Mouse (Mus musculus): ENCODE measurements around the gene Atat1.

The Atat1 gene

DNA sequence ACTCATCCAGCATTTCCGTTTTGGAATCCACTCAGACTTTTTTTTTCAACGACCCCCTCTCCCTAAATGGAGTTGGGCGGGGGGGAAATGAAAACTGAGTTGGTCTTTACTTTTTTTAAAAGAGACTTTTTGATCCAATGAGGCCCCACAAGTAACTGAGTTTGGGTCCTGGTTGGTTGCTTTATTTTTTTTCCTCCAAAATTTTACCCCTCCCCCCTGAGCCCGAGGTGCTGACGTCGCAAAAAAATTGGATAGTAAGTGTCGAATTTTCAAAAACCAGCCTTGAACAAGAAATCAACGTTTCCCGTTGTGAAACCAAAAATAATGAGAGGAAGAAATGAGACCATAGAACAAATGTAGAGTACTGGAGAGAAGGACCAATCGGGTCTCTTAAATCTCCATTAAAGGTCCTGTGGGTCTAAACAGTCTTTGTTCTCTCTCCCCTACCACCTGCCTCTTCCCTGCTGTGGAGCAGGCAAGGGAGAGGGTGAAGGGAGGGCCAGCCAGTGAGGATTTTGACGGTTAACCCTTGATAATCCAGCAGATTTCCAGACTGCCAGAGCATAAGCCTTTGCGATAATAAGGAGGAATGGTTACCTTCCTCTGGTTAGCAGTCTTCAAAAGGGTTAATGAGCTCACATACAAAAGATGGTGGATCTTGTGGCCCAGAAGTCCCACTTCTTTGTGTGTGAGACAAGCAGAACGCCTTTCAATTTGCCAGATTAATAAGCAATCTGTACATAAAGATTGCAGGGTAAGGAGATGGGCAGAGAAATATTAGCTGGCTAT is 7.8 kb upstream of the Atat1 start:
- DNase-seq, result peak; percentile 34 to 45

DNA sequence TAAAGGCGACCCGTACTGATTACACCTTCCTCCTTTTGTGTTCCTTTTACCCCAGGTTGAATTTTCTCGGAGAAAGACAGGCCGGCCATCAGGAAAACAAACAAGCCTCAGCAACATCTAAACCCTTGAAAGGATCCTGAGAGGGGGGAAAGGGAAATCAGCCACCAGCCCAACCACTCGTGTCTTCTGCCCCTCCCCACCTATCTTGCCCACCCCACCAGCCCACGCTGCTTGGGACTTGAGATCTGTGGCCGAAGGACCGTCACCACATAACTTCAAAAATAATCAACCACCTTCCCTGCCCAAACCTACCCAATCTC is 7.2 kb upstream of the Atat1 start:
- DNase-seq, result peak; percentile 20 to 50

DNA sequence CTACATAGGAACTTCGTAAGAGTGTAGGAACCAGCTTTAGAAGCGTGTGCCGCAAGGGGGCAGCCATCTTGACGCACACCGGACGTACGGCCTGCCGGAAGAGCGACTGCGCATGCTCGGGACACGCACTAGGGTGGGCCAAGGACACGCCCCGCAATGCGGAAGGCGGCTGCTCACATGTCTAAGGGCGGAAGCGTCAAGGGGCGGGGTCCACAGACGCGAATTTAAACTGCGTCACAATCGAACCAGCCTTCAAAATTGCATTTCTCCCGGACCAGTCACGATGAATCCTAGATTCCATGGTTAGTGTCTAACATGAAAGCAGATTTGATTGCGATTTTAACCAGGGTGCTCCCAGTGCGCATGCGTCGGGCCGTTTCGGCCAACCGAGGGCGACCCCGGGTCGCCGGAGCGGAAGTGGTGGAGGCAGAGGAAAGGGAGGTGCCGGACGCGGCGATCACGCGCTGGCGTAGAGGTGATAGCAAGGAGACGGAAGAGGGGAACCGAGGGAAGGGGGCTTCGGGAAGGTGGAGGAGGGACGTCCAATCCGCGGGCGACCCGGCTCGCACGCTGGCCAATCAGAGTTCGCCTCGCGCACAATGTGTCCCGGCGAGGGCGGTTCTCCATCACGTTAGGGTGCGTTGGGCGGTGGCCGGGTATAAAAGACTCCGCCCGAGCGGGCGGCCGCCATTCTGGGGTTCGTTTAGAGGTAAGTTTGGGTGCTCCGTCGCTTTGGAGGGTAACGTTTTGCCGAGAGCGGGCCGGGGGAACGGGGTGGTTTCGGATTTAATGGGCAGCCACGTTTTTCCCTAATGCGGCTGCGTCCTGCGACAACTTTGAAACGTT is 6.6 kb upstream of the Atat1 start, which contains the start of the genes Mrps18b and Ppp1r10:
Gene Mrps18b, minus strand, starts transcription at position 93 of the 846 bp plus-strand sequence.
Gene Ppp1r10, plus strand, starts transcription at position 138 of the 846 bp plus-strand sequence.
- DNase-seq, result peak; percentile 98 to 99

DNA sequence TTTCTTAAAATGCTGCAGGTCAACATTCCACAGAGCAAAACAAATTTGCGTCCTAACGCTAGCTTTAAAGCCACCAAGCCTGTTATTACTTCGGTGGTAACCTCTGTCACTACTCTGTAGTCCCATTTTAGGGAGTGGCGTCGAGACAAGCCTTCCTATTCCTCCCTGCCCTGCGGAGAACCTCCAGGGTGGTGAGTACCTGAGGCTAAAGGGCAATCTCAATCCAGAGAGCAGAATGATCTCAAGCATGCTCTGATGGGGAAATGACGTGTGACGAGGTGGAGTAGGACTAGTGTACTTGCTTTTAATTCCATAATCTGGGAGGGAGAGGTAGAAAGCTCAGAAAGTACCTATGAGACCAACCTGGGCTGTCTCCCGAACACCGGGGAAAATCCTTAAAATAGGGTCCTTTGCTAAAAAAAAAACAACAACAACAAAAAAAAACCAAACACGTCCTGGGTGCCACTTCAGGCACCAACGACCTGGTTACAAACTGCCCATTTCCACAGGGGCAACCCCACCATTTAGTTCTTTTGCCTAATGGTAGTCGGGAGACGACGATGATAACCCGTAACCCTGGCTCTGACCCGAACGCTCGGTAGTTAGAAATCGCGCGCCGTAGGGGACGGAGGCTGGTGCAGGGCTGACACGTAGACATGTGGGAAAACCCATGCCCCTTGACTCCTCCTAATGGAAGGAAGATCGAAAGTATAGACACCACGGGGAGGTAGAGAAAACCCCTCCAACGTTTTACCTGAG is 5.8 kb upstream of the Atat1 start:
- peak; percentile 57 for DNase-seq

DNA sequence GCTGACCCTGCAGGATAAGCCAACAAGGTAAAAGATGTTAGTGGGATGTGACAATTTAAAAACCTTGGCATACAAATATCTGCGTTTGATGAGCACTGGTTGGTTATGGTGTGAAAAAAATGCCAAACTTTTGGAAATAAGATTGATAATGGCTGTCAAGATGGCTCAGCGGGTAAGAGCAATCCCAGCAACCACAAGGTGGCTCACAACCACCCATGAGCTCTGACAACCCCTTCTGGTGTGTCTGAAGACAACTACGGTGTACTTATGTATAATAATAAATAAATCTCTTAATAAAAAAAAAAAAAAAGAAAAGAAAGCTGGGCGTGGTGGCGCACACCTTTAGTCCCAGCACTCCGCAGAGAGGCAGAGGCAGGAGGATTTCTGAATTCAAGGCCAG is 5.1 kb upstream of the Atat1 start:
- no peak for DNase-seq

DNA sequence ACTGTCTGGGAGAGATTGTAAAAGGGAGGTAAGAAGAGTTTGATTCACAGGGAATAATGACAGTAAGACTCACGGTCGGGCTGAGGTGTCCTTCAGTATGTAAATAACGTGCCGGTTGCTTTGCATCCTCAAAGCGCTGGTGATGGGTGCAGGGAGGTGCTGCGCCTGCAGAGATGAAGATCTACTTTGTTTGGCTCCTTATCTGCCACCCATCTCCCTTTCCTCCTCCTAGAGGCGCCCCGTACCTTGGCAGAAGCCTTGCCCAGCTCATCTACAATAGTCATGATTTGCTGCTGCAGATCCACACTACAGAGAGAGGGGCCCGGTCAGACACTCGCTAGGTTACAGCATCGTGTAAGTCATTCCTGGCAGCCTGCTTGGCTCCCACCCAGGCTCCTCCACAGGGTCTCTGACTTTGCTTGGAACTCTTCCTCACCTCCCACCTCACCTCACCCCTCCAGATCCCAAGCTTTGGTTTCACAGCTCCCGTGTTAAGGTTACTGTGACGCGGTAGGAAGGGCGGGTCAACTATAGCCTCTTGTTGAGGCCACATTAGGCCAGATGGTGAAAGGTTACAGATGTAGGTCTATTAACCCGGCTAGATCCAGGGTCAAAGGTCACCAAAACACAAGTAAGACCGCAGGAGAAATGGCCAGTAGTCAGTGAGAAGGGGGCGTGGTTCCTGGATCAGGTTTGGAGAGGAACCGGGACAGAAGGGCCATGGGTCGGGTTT is 523 bp downstream of the Atat1 start:
- no peak for DNase-seq

DNA sequence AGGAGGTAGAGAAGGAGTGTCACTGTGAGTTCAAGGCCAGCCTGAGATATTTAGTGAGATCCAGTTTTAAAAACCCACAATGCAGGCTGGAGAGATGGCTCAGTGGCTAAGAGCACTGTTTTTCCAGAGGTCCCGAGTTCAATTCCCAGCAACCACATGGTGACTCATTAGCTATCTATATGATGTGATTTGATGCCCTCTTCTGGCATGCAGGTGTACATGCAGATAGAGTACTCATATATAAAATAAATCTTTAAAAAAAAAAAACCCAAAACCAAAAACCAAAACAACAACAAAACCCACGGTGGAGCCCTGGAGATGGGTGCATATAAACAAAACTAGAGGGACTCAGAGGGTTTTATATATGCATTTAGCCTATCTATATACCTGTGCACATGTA is 2.3 kb downstream of the Atat1 start:
- no peak for DNase-seq

DNA sequence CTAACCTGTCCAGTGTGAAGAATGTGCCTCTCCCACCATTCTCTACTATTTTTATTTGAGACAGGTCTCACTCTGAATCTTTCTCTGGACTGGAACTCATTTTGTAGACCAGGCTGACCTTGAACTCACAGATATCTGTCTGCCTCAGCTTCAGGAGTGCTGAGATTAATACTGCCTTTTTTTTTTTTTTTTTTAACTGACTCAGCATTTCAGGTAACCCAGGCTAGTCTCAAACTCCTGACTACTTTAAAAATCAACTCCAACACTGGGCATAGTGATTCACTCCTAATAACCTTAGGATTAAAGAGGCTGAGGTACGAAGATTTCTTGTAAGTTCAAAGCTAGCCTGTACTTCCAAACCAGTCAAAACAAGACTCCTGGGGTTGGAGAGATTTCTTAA is 4.3 kb downstream of the Atat1 start:
- DNase-seq, result no peak

DNA sequence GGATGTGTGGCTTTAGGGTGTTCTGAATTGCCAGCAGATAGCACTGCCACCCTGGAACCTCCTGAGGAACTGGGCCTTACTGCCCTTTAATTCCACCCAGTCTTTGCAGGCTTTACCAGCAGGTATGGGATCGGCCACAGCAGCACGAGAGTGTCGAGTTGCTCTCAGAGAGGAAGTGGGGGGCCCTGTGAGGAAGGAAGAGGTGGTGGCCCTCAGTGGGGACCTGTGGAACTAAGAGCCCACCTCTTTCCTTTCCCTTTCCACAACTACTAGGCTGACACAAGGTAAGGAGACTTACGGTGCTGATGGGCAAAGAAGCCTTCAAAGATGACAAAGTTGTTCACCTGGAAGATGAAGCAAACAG is 5.9 kb downstream of the Atat1 start:
- no peak for DNase-seq

DNA sequence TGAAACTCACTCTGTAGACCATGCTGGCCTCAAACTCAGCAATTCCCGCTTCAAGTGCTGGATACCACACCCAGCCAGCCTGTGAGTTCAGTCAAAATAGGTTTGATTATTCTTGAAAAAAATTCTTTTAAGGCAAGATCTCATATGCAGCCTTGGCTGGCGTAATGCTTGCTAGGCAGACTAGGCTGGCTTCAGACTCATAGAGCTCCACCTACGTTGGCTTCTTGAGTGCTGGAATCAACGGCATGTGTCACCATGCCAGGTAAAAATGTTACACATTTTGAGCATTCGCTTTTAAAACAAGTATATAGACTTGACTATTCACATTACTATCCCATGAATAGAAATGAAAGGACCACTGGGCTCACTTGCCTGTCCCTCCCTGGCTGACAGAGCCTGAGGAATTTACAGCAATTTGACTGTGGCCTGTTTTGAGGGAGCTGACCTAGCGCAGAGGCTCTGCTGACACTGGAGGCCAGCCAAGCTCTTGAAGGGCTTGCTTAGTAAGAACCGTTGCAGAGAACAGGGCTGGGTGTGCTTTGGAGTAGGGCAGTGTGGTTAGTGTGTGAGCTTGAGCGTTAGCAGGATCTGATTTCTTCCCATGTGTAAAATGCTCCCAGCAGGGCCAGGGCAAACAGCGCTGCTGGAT is 6.4 kb downstream of the Atat1 start:
- DNase-seq, result peak; percentile 78 to 80

DNA sequence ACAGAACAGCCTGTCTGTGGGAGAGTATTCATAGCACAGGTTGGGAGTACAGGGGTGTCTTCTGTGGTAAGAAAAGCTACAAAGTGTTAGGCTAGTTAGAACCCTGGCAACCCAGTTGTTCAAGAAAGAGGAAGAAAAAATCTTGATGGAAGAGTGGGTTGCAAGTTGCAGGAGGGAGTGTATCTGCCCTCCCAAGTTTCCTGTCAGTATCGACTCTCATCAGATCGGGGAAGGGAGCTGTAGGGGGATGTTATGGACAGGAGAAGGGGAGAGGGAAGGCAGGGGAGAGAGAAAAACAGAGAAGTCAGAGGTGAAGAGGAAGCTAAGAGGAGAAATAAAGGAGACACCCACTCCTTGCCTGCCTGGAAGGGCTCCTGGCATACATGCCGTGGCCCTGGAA is 9.2 kb downstream of the Atat1 start:
- no peak for DNase-seq

DNA sequence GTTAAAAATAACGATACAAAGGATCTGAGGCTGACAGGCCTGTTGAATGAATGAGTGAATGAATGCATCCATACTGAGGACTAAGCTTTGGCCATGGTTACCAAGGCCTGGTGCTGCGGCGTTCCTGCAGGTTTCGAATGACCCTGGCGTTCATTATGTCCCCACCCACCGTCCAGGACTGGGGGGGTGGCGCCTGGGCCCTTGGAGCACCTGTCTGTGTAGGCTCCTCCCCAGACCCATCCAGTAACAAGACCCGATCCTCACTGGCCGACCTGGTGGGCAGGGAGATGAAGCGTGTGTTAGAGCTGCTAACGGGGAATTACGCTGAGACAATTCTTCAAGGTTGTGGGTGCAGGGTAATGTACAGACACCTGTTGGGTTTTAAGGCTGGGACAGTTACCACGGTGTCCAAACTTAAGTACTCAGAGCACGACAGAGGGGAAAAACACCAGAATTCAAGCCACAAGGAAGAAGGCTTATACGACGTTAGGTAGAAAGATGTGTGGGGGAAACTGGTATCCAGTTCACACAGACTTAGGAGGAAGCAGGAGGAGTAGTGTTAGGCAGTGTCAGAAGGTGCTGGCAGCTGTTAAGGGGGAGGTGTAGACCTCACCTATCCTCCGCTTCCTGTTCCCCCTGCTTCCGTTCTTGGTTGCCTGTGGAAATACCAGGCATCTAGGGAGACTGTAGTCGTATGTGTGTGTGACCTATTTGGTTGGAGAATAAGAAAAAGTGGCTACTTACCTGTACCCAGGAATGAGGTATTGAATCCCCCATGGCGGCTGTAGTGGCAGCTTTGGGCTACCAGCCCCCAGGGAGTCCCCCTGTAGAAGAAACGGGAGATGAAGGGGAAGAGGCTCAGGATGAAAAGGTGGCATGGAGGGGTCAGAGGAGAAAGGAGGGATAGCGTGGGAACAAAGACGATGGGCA is 12.0 kb downstream of the Atat1 start:
- DNase-seq, result peak in 1 of 2 experiments; percentile 28

DNA sequence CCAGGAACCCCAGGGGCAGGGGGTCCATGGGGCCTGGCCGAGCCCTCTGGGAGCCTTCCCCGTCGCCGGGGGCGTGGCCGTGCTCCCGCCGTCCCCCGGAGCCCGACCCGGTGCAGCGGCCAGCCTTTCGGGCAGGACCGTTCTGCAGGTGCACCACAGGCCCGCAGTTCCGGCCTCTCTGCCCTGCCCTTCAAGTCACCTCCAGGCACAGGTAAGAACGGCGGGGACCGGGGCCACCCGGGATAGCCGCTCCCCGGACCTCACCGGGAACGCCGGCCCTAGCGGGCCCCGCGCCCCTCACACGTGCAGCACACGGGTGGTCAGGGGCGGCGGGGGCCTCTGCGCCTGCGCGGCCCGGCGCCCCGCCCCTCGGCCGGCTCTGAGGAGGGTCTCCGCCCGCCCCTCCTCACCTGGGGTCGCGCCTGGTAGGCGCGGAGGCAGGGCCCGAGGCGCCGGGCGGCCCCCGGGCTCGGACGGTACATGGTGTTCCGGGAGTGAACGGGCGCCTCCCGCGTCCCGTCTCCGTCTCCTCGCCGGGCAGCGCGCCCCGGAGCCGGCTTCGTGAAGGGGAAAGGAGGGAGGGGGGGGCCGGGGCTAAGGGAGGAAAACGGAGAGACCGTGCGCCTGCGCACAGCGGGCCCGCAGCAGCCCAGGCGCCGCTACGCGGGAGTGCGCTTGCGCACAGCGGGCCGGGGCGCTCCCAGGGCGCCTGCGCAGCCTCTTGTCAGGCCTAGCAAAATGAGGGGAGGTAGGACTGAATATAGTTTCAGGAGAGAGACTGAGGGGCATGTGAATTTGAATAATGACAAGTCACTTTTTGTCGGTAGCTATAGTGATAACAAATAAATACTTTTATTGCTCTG is 12.9 kb downstream of the Atat1 start, which contains the start of gene 2310061I04Rik:
Gene 2310061I04Rik, minus strand, starts transcription at position 651 of the 863 bp plus-strand sequence.
- peak; percentile 90 to 95 for DNase-seq

DNA sequence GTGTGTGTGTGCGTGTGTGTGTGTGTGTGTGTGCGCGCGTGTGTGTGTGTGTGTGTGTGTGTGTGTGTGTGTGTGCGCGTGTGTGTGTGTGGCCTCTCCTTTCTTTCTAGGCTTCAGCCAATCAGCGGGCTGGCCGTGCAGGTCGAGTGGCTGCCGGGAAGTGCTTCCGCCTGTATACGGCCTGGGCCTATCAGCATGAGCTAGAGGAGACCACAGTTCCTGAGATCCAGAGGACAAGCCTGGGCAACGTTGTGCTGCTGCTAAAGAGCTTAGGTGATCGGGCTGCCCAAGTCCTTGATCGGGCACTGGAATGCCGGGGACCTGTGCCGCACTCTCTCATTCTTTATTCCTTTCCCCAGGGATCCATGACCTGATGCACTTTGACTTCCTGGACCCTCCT is 22.1 kb downstream of the Atat1 start:
- DNase-seq, result no peak

DNA sequence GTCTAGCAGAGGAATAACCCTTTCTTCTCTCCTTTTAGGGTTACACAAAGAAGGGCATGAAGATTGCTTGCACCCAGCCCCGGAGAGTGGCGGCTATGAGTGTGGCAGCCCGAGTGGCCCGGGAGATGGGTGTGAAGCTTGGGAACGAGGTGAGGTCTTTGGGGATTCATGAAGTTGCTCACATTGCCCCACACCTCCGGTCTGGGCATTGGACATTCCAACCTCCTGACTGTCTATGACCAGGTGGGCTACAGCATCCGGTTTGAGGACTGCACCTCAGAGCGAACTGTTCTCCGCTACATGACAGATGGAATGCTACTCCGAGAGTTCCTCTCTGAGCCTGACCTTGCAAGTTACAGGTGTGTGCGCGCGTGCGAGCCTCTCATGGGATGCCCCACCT is 26.1 kb downstream of the Atat1 start:
- no peak for DNase-seq

DNA sequence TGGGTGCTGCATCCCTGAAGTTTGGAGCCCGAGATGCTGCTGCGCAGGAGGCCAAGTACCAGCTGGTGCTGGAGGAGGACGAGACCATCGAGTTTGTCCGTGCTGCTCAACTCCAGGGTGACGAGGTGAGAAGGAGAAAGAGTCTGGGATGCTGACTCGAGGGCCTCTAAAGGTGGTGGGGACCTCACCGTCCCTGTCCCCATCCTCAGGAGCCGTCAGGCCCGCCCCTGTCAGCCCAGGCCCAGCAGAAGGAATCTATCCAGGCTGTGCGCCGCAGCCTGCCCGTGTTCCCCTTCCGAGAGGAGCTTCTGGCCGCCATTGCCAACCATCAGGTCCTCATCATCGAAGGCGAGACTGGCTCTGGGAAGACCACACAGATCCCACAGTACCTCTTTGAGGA is 27.0 kb downstream of the Atat1 start:
- DNase-seq, result no peak

DNA sequence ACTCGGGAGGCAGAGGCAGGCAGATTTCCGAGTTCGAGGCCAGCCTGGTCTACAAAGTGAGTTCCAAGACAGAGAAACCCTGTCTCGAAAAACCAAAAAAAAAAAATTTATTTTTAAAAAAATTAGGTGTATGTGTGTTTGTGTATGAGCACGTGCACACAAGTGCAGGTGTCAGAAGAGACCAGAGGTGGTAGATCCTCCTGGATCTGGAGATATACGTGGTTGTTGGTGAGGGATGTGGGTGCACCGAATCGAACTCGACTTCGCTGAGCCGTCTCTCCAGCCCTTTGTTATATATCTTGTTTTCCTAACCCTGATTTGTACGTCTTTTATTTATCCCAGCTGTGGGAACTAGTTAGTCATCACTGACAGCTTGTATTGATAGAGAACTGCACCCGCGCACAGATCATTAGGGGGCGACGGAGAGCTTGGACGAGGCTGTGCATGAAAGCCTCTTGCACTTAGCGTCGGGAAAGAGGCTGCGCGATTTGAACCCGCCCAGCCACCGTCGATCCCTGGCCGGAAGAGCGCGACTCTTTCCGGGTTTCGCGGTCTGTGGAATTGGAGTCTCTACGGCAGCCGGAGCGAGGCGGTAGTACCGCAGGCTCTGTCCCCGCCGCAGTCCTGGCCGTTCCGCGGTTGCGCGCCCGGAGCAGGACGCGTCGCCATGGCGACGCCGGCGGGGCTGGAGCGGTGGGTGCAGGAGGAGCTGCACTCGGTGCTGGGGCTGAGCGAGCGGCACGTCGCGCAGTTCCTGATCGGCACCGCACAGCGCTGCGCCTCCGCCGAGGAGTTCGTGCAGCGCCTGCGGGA is 30.4 kb downstream of the Atat1 start, which contains the start of gene Dhx16:
Gene Dhx16, plus strand, starts transcription at position 575 of the 813 bp plus-strand sequence.
- peak; percentile 97 to 99 for DNase-seq

DNA sequence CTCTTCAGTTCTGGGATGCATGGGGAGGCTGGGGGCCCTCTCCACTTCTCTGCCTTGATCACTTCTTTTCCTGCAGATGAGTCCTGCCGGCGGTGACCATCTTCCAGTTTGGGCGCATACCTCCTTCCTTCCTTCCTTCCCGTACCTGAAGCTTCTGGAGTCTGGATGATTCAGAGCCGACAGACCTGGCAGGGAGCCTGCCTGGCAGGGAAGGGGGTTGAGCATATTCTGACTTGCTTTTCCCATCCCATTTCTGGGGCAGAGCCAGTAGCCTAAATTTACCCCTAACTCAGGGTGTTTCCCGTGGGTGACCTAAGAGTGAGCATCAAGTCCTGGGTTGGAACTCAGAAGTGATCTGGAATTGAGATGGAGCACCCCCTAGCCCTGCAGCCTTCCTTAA is 35.2 kb downstream of the Atat1 start:
- peak; percentile 59 to 66 for DNase-seq
